Mouse (Mus musculus) testis, adult 2 months (tissue): ENCODE results near the gene Maml3.

Experiments
- CTCF ChIP-seq: fragments of 200-500 bp; IDR thresholded peaks from 2 replicates; pipeline ENCODE4 v1.5.1; 2012; ENCODE audit warnings: low read depth, mild to moderate bottlenecking, inconsistent platforms, low read length, moderate library complexity; ENCODE audit not compliant: control insufficient read depth, insufficient read depth, insufficient replicate concordance
- POLR2A ChIP-seq: fragments of 200-500 bp; IDR thresholded peaks from 2 replicates; pipeline ENCODE4 v1.6.1; 2012; ENCODE audit warnings: low read depth, mild to moderate bottlenecking, inconsistent platforms, low read length, moderate library complexity; ENCODE audit not compliant: control insufficient read depth

DNA sequence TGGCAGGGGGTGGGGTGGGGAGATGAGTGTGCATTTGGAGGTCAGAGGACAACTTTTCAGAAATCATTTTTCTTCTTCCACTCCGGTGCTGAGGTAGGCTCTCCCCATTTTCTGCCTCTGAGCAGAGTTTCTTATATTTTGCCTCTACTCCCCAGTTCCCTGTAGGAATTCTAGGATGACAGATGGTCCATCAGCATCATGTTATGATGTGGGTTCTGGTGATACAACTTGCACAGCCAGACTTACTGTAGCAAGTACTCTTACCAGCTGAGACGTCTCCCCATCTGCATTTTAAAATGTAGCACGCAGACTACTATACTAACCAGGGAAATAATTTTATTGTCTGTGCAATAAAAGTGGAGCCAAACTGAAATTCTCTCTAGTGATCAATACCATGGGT, 20.5 kb upstream of the Maml3 start:
- no peak for TF ChIP-seq CTCF
- no peak for TF ChIP-seq POLR2A
